Mouse (Mus musculus): Measurements from ENCODE around the gene Blm.
A peak's percentile ranks its signal among the peaks of the same experiment; 100 is the strongest.
"Not testable (repeated sequence)": the region's sequence is repeated elsewhere in the genome, so short reads cannot be mapped to it uniquely, and the experiment has no call there.

Gene Blm

DNA sequence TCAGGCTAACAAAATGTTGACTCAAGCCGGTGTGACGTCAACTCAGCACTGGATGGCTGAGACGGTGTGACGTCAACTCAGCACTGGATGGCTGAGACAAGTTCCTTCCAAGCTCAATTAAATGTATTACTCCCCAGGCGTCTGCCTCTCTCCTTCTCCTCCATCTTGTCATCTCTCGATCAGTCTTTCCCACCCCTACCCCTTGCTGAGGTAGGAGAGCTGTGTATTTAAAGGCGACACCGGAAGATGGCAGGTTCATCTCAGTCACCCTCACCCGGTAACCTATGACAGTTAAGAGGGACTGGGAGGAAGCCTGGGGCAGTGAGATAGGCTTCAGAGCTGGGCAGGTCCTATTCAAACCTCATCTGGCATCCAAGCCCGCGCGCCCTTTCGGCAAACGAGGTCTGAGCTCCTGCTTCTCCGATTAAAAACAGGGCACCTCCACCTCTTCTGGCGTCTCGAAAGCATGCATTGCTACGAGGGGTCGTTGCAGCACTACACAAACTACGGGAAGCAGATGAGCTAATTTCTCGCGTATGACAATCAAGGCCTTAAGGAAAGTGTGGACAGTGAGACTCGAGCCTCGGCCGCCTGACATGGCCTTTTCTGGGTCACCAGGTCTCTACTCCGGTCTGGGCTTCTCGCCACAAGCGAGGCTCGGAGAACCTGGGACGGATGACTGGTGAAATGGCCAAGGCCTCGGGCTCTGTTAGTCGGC, 469 bp downstream of the Blm start:
- DNase-seq (ENCODE audit: low spot score in 2 of 2), result peak in 1 of 2 experiments; percentile 10

DNA sequence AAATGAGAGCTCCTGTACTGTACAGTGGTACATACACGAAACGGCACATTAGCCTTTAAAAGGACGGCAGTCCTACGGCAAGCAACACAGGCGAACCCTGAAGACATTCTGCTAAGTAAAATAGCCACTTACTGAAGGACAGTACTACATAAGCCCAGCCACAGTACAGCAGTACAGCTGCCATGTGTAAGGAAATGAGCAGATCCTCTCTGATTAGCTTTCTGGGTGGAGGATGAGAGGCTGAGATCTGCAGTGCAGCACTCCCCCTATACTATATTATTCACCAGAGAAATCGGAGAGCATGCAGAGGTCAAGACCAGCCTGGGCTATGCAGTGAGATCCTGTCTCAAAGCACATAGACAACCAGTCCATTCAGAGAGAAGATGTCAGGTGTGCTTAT, 3.8 kb downstream of the Blm start:
- DNase-seq (ENCODE audit: low spot score in 2 of 2), result no peak

DNA sequence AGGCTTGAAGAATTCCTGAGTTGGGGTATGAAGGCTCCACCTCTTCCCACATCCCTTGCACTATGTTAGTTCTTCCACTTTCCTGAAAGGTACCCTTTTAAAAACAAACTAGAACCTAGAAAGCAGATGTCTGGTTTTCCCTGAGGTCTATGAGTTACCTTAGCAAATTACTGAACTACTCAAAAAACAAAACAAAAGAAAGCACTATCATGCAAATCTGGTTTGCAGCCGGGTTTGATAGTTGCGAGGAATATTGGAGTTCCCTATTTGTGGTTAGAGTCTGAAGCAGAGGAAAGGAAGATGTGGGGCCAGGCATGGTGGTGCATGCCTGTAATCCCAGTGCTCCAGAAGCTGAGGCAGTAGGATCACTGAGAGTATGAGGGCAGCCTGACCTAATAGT, 4.3 kb downstream of the Blm start:
- DNase-seq (ENCODE audit: low spot score in 2 of 2), result no peak

DNA sequence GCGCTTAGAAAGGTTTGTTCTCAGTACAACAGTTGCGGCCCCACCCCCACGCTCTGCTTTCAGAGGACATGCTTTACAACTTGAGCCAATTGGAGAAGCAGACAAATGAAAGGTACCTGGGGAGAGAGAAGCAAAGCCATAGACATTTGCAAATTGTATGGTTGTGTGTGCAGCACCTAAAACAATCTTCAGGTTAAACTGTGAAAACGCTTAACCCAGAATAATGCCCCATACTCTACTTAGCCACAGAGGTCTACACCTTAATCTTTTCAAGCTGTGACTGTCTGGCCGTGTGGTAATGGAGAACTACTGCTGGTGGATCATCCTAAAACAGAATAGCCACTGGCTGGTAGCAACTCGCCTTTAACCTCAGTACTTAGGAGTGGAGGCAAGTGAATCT, 8.2 kb downstream of the Blm start:
- DNase-seq (ENCODE audit: low spot score in 2 of 2), result no peak

- DNase-seq (ENCODE audit: low spot score in 2 of 2), result peak; percentile 13 to 29
Observed at GRCm38 (mm10) chr7:80512408-80513085, 22.4 kb downstream of the Blm start.

DNA sequence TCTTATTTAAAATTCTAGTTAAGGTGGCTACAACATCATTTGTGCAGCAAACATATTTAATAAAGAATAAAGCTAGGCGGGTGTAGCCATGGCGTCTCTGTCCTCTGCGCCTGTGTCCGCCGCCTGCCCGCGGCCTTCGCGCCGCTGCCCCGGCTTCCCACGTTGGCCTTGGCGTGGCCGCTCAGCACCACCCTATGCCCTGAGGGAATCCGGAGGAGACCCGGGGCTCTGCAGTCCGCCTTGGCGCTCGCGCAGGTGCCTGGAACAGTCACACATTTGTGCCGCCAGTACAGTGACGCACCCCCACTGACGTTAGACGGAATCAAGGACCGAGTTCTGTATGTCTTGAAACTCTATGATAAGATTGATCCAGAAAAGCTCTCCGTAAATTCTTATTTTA, 27.2 kb downstream of the Blm start:
- DNase-seq (ENCODE audit: low spot score in 2 of 2), result not testable (repeated sequence)

DNA sequence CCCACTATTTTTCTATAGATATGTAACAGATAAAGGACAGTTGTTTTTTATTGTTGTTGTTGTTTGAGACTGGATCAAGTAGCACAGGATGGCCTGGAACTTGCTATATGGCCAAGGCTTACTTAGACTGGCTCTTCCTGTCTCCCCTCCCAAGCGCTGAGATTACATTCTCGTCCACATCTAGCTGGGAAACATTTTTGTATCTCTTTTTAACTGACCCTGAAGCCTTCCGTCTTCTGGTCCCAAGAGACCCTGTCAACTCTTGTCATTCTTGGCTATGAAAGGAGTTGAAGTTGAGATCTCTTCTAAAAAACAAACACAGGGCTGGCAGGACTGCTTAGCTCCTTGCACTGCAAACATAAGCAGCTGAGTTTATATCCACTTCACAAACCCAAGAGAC, 28.9 kb downstream of the Blm start:
- DNase-seq (ENCODE audit: low spot score in 2 of 2), result no peak

GRCm38 (mm10) chr7:80504920-80505319, 30.0 kb downstream of the Blm start:
- no peak for DNase-seq (ENCODE audit: low spot score in 2 of 2)

DNA sequence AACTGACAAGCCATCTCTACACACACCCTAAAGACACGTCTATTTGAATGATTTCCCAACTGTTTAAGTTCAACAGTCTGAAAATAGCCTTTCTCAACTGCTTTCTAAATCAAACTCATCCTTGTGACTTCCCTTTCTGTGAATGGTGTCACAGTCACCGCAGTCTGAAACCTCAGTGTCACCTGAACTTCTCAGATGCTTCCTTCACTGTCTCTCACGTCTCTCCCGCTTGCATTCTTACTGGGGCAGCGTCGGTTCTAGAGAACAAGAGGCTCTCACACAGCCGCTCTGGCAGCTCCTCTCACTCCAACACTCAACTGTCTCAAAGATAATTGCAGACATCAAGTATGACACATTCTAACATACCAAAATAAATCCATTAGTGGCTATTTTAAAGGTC, 33.9 kb downstream of the Blm start:
- DNase-seq (ENCODE audit: low spot score in 2 of 2), result no peak

- no peak for DNase-seq (ENCODE audit: low spot score in 2 of 2)
Observed at GRCm38 (mm10) chr7:80500099-80500498, 34.8 kb downstream of the Blm start.

GRCm38 (mm10) chr7:80499190-80499962, 35.5 kb downstream of the Blm start:
- no peak for DNase-seq (ENCODE audit: low spot score in 2 of 2)

- no peak for DNase-seq (ENCODE audit: low spot score in 2 of 2)
Observed at GRCm38 (mm10) chr7:80496656-80497055, 38.3 kb downstream of the Blm start.

GRCm38 (mm10) chr7:80495210-80495609, 39.7 kb downstream of the Blm start:
- DNase-seq (ENCODE audit: low spot score in 2 of 2), result peak in 1 of 2 experiments; percentile 10

DNA sequence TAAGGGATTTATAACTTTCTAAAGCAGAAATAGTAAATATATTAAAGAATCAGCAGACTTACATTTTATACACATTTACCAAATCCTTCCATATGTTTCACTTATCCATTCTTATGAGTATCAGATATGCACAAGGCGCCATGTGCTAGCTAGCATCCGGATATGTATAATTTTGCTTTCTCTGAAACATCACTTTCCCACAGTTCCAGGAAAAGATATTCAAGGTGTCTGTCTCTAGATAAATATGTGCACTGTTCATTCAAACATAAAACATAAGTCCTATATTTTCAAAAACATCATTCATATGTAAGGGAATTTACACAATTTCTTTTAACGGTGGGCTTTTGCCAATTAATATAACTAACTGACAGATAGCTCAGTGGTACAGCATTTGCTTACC, 42.9 kb downstream of the Blm start:
- no peak for DNase-seq (ENCODE audit: low spot score in 2 of 2)

- DNase-seq (ENCODE audit: low spot score in 2 of 2), result no peak
Observed at GRCm38 (mm10) chr7:80491086-80491485, 43.8 kb downstream of the Blm start.

- no peak for DNase-seq (ENCODE audit: low spot score in 2 of 2)
Observed at GRCm38 (mm10) chr7:80490351-80490750, 44.6 kb downstream of the Blm start.

DNA sequence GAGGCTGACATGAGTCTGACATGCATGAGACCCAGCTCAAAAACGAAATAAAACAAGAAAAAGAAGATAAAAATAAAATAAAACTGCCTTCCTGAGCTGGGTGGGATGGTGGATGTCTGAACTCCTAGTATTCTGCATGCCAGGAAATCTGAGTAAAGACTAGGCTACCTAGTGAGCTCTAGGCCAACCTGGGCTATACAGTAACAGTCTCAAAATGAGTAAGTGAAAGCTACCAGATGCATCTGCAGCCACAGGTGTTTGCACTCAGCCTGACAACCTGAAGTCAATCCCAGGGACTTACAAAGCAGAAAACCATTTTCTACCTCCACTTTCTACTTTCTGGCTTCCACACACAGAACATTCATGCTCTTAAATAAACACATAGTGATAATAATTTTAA, 45.5 kb downstream of the Blm start:
- no peak for DNase-seq (ENCODE audit: low spot score in 2 of 2)

GRCm38 (mm10) chr7:80487239-80487638, 47.7 kb downstream of the Blm start:
- DNase-seq (ENCODE audit: low spot score in 2 of 2), result no peak

DNA sequence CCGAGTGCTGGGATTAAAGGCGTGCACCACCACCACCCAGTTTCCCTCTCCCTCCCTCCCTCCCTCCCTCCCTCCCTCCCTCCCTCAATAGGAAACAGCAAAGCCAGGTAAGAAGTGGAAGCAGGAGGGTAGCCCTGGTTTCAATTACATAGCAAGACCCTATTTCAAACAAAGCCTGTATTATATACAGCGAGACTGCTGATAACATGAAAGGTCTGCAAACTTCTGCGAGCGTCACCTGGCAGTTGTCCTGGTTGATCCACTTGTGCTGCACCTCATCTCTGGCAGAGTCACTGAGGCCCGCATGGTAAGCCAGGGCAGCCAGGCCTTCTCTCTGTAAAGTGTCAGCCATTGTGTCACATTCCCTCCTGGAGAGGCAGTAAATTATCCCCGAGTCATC, 54.8 kb downstream of the Blm start:
- DNase-seq (ENCODE audit: low spot score in 2 of 2), result no peak

DNA sequence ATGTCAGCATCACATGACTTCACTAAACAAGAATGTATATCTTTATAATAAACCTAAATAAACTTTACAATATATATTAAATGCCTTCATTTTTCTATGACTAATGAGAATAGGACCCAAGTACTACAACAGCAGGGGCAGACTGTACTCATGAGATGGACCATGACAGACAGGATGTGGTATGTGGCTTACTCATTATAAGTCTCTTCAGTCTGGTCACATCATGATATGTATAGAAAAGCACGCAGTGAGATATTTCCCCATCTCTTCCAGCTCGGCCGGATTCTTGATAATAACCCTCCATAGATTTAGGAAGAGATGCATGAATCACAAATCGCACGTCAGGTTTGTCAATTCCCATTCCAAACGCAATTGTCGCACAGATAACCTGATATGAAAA, 61.1 kb downstream of the Blm start:
- DNase-seq (ENCODE audit: low spot score in 2 of 2), result no peak

GRCm38 (mm10) chr7:80468851-80469250, 66.1 kb downstream of the Blm start:
- no peak for DNase-seq (ENCODE audit: low spot score in 2 of 2)

- no peak for DNase-seq (ENCODE audit: low spot score in 2 of 2)
Observed at GRCm38 (mm10) chr7:80467334-80467733, 67.6 kb downstream of the Blm start.

- no peak for DNase-seq (ENCODE audit: low spot score in 2 of 2)
Observed at GRCm38 (mm10) chr7:80464831-80465230, 70.1 kb downstream of the Blm start.

Measured in right cerebral cortex, adult 2 months (tissue).